Comparison of ENCODE assay signal across 8 mouse cellular contexts in genomic region chr15:63721669-63722357, GRCm38 (mm10).
DNase-seq lines count a peak whose midpoint lies in the region; ATAC-seq and TF ChIP-seq lines count a peak whose summit lies in the region.

No protein-coding gene starts in this region.

- no peak overlapping the region for H3K4me2 ChIP-seq in hindbrain, embryonic 11.5 days (replicated peaks; ENCODE audit: low read depth, low read length)
- no peak overlapping the region for H3K4me2 ChIP-seq in hindbrain, embryonic 16.5 days (ENCODE audit: low read length)
- H3K4me2 ChIP-seq in limb, embryonic 11.5 days (ENCODE audit: low read depth, severe bottlenecking) = no peak overlapping the region

- no peaks in the 10 kb centered on the region for H3K36me3 ChIP-seq in hindbrain, embryonic 11.5 days (ENCODE audit: control insufficient read depth, insufficient read depth, low read length)
- no peaks in the 10 kb centered on the region for H3K36me3 ChIP-seq in hindbrain, embryonic 16.5 days (ENCODE audit: control insufficient read depth, insufficient read depth, low read length)
- no peaks in the 10 kb centered on the region for H3K36me3 ChIP-seq in ES-E14 (ENCODE audit: control insufficient read depth, insufficient read depth, low read length, poor library complexity, severe bottlenecking)
- H3K36me3 ChIP-seq in limb, embryonic 11.5 days (ENCODE audit: control insufficient read depth, insufficient read depth, low read length) = no peaks in the 10 kb centered on the region

- H3K9ac ChIP-seq in hindbrain, embryonic 11.5 days (ENCODE audit: low read depth, low read length) = no peak overlapping the region
- no peak overlapping the region for H3K9ac ChIP-seq in hindbrain, embryonic 16.5 days (ENCODE audit: low read depth, low read length)
- no peak overlapping the region for H3K9ac ChIP-seq in ES-E14 (ENCODE audit: insufficient read depth, low read depth, low read length, poor library complexity, severe bottlenecking)
- no peak overlapping the region for H3K9ac ChIP-seq in limb, embryonic 11.5 days (ENCODE audit: low read length)

- peak; percentile 73 for DNase-seq in hindbrain, embryonic 11.5 days (ENCODE audit: low spot score)
- peak; percentile 47 for DNase-seq in ES-E14 (ENCODE audit: low read depth, low spot score)
- peak; percentile 16 to 20 for DNase-seq in cerebellum, postnatal 36 days
- DNase-seq in limb, embryonic 11.5 days (ENCODE audit: low spot score) = peak; percentile 79
- DNase-seq in retina, postnatal 1 day = peak; percentile 61
- DNase-seq in thymus, postnatal 25 days = peak; percentile 71

- WGBS in hindbrain, embryonic 11.5 days = 71% methylated on average over 3 of the region's 3 CpGs
- WGBS in hindbrain, embryonic 16.5 days = 66% methylated on average over 3 of the region's 3 CpGs
- 71% methylated on average over 3 of the region's 3 CpGs for WGBS in limb, embryonic 11.5 days

- ATAC-seq in hindbrain, embryonic 11.5 days (ENCODE audit: low FRiP score) = no peak
- no peak for ATAC-seq in hindbrain, embryonic 16.5 days
- peak; percentile 48 to 51; a peak in 3 of 4 replicates for ATAC-seq in hematopoietic stem cell, adult 5-6 weeks (replicated peaks in 1 of 2; ENCODE audit: insufficient read depth in 1 of 2, low FRiP score in 2 of 2, low TSS enrichment in 1 of 2, low read depth in 1 of 2, poor library complexity in 2 of 2, severe bottlenecking in 2 of 2)
- ATAC-seq in limb, embryonic 11.5 days (ENCODE audit: insufficient number of reproducible peaks, low FRiP score, low TSS enrichment, low read depth) = no peak

- in situ Hi-C loops in ES-E14 (cut with MboI; ENCODE audit: low sequenced_read_pairs in 2 of 2, unreplicated experiment in 2 of 2) = no loop called here

- H3K4me3 ChIP-seq in hindbrain, embryonic 11.5 days (ENCODE audit: low read depth, low read length) = no peak overlapping the region
- H3K4me3 ChIP-seq in hindbrain, embryonic 16.5 days (ENCODE audit: low read length) = no peak overlapping the region
- H3K4me3 ChIP-seq in ES-E14 (ENCODE audit: insufficient read depth in 1 of 2, low read depth in 1 of 2, low read length in 2 of 2, poor library complexity in 1 of 2, severe bottlenecking in 1 of 2) = no peak overlapping the region
- no peak overlapping the region for H3K4me3 ChIP-seq in limb, embryonic 11.5 days (ENCODE audit: low read depth, low read length)

- H3K27ac ChIP-seq in hindbrain, embryonic 11.5 days (ENCODE audit: low read depth, low read length) = no peak overlapping the region
- H3K27ac ChIP-seq in hindbrain, embryonic 16.5 days (ENCODE audit: low read depth, low read length) = no peak overlapping the region
- no peak overlapping the region for H3K27ac ChIP-seq in ES-E14 (ENCODE audit: insufficient read depth, low read depth, low read length, poor library complexity, severe bottlenecking)
- H3K27ac ChIP-seq in limb, embryonic 11.5 days (replicated peaks; ENCODE audit: low read depth, low read length) = no peak overlapping the region

- no peaks in the 10 kb centered on the region for H3K9me3 ChIP-seq in hindbrain, embryonic 11.5 days (ENCODE audit: control insufficient read depth, low read length)
- no peaks in the 10 kb centered on the region for H3K9me3 ChIP-seq in hindbrain, embryonic 16.5 days (ENCODE audit: control insufficient read depth, low read length)
- no peaks in the 10 kb centered on the region for H3K9me3 ChIP-seq in ES-E14 (ENCODE audit: control insufficient read depth, insufficient read depth, low read depth, low read length)
- no peaks in the 10 kb centered on the region for H3K9me3 ChIP-seq in limb, embryonic 11.5 days (ENCODE audit: control insufficient read depth, low read length)

- no peaks in the 10 kb centered on the region for H3K27me3 ChIP-seq in hindbrain, embryonic 11.5 days (ENCODE audit: control insufficient read depth, insufficient read depth, low read length)
- no peaks in the 10 kb centered on the region for H3K27me3 ChIP-seq in hindbrain, embryonic 16.5 days (replicated peaks; ENCODE audit: control insufficient read depth, insufficient read depth, low read length)
- no peaks in the 10 kb centered on the region for H3K27me3 ChIP-seq in limb, embryonic 11.5 days (ENCODE audit: control insufficient read depth, insufficient read depth, low read length)

- H3K4me1 ChIP-seq in hindbrain, embryonic 11.5 days (replicated peaks; ENCODE audit: control insufficient read depth, insufficient read depth, low read length) = no peaks in the 10 kb centered on the region
- no peaks in the 10 kb centered on the region for H3K4me1 ChIP-seq in hindbrain, embryonic 16.5 days (ENCODE audit: control insufficient read depth, insufficient read depth, low read depth, low read length)
- H3K4me1 ChIP-seq in ES-E14 (ENCODE audit: control insufficient read depth in 2 of 2, insufficient read depth in 2 of 2, low read length in 2 of 2, poor library complexity in 1 of 2) = no peaks in the 10 kb centered on the region
- no peaks in the 10 kb centered on the region for H3K4me1 ChIP-seq in limb, embryonic 11.5 days (ENCODE audit: control insufficient read depth, insufficient read depth, low read length)

TF ChIP-seq in ES-E14, 5 proteins besides CTCF, POLR2A, EP300 and RAD21:
- no peak for TF ChIP-seq ZNF384 (IDR thresholded peaks at IDR 0.05; ENCODE audit: low read depth, low read length)
- no peak for TF ChIP-seq ZC3H11A (IDR thresholded peaks at IDR 0.05; ENCODE audit: borderline replicate concordance, low read depth, low read length)
- TF ChIP-seq MAFK (IDR thresholded peaks at IDR 0.05; ENCODE audit: insufficient read depth, low read depth, low read length) = no peak
- no peak for TF ChIP-seq HCFC1 (IDR thresholded peaks at IDR 0.05; ENCODE audit: borderline replicate concordance, insufficient read depth, low read length)
- no peak for TF ChIP-seq CHD2 (IDR thresholded peaks at IDR 0.05; ENCODE audit: low read depth, low read length)

Comparison
In these comparisons a context has a peak if more than half of its experiments do, and no peak if none do; other contexts are left out.
1. ATAC-seq: peak in hematopoietic stem cell, adult 5-6 weeks (2 of 2); none in hindbrain, embryonic 11.5 days (single experiment), hindbrain, embryonic 16.5 days (single experiment) and limb, embryonic 11.5 days (single experiment).
2. DNase-seq: peak in every context shown above with its lines; median percentile 79 in limb, embryonic 11.5 days; 73 in hindbrain, embryonic 11.5 days; 71 in thymus, postnatal 25 days; 61 in retina, postnatal 1 day; 47 in ES-E14; 18 in cerebellum, postnatal 36 days.